Mouse (Mus musculus) limb, embryonic 12.5 days (tissue): ENCODE results near the gene Irf2bp2. TPM values are rescaled to one million over a fixed set of nuclear protein-coding genes. Genes with fewer than 3 reads are reported as not detected.
A peak's percentile ranks its signal among the peaks of the same experiment; 100 is the strongest.

Experiments used
- ATAC-seq: fragments of 200-750 bp; cut with Nextera tagmentation; 2 replicates; pipeline ENCODE4 v1.8.0; 2017; ENCODE audit warnings: low read depth, moderate TSS enrichment; ENCODE audit not compliant: insufficient number of reproducible peaks, insufficient read depth, low FRiP score, low TSS enrichment
- H3K27ac ChIP-seq: fragments of 300-500 bp; sonication (generic); 2 replicates; pipeline ENCODE4 v1.5.1; 2016; ENCODE audit warnings: mild to moderate bottlenecking, moderate library complexity
- H3K27me3 ChIP-seq: fragments of 300-500 bp; sonication (generic); 2 replicates; pipeline ENCODE4 v1.6.1; 2016; ENCODE audit warnings: mild to moderate bottlenecking, moderate library complexity
- H3K36me3 ChIP-seq: fragments of 300-500 bp; sonication (generic); 2 replicates; pipeline ENCODE4 v1.6.1; 2016; ENCODE audit warnings: mild to moderate bottlenecking, moderate library complexity
- H3K4me1 ChIP-seq: fragments of 300-500 bp; sonication (generic); replicated peaks from 2 replicates; pipeline ENCODE4 v1.6.1; 2016
- H3K4me2 ChIP-seq: fragments of 300-500 bp; sonication (generic); 2 replicates; pipeline ENCODE4 v1.6.1; 2016; ENCODE audit warnings: mild to moderate bottlenecking, moderate library complexity
- H3K4me3 ChIP-seq: fragments of 300-500 bp; sonication (generic); replicated peaks from 2 replicates; pipeline ENCODE4 v1.5.1; 2016; ENCODE audit warnings: mild to moderate bottlenecking
- H3K9ac ChIP-seq: fragments of 300-500 bp; sonication (generic); replicated peaks from 2 replicates; pipeline ENCODE4 v1.6.1; 2016; ENCODE audit warnings: mild to moderate bottlenecking, moderate library complexity
- H3K9me3 ChIP-seq: fragments of 300-500 bp; sonication (generic); 2 replicates; pipeline ENCODE4 v1.6.1; 2016; ENCODE audit warnings: mild to moderate bottlenecking, moderate library complexity
- WGBS: fragments of 180-500 bp; shearing (Covaris S2); methylation state at CpG from one replicate; pipeline ENCODE4 v1.1.7; 2016; 5-methylcytosine and 5-hydroxymethylcytosine counted together
- polyA plus RNA-seq: library from polyadenylated mRNA; unstranded; fragments of >200 nt; fragmentation: Nextera tagmentation; extraction: Ambion mirVana; gene quantifications from 2 replicates; pipeline ENCODE4 v1.2.1, GENCODE M21; 2016

Irf2bp2 gene
- polyA plus RNA-seq, 1 experiment from 2014 or later: 11.0 TPM

GRCm38 (mm10) chr8:126617665-126618064 lies 23.9 kb upstream of the Irf2bp2 start:
- H3K9me3 ChIP-seq: peaks cover 4% of the 10 kb centered on the region; the same call in 1 of the 2 replicates
- ATAC-seq: no peak
- no peak overlapping the region for H3K4me3 ChIP-seq
- no peak overlapping the region for H3K4me2 ChIP-seq
- H3K36me3 ChIP-seq: no peaks in the 10 kb centered on the region
- H3K4me1 ChIP-seq: peaks cover 26% of the 10 kb centered on the region
- WGBS: 95% methylated on average over 5 of the region's 5 CpGs
- H3K27me3 ChIP-seq: no peaks in the 10 kb centered on the region
- H3K27ac ChIP-seq: no peak overlapping the region
- H3K9ac ChIP-seq: no peak overlapping the region

GRCm38 (mm10) chr8:126616736-126617135 lies 22.9 kb upstream of the Irf2bp2 start:
- WGBS: 70% methylated on average over 5 of the region's 5 CpGs
- no peaks in the 10 kb centered on the region for H3K27me3 ChIP-seq
- no peak overlapping the region for H3K4me2 ChIP-seq
- H3K9me3 ChIP-seq: peaks cover 4% of the 10 kb centered on the region; the same call in 1 of the 2 replicates
- H3K4me1 ChIP-seq: peaks cover 30% of the 10 kb centered on the region
- H3K36me3 ChIP-seq: no peaks in the 10 kb centered on the region
- no peak overlapping the region for H3K9ac ChIP-seq
- no peak overlapping the region for H3K4me3 ChIP-seq
- peak overlapping the region; percentile 53 for H3K27ac ChIP-seq
- ATAC-seq: no peak

GRCm38 (mm10) chr8:126615765-126616164 lies 22.0 kb upstream of the Irf2bp2 start:
- Histone ChIP-seq H3K36me3 (no peaks in the 10 kb centered on the region), H3K9ac (no peak overlapping the region), H3K4me1 (peaks cover 39% of the 10 kb centered on the region), H3K9me3 (peaks cover 4% of the 10 kb centered on the region; the same call in 1 of the 2 replicates), H3K27ac (peak overlapping the region; percentile 73), H3K4me3 (no peak overlapping the region), H3K27me3 (no peaks in the 10 kb centered on the region), H3K4me2 (no peak overlapping the region)
- no peak for ATAC-seq
- WGBS: 41% methylated on average over 9 of the region's 9 CpGs

GRCm38 (mm10) chr8:126614740-126615132 lies 20.9 kb upstream of the Irf2bp2 start:
- Histone ChIP-seq H3K27ac (peak overlapping the region; percentile 73; the same call in 1 of the 2 replicates), H3K27me3 (no peaks in the 10 kb centered on the region), H3K9me3 (peaks cover 6% of the 10 kb centered on the region; the same call in 1 of the 2 replicates), H3K4me2 (no peak overlapping the region), H3K4me1 (peaks cover 40% of the 10 kb centered on the region), H3K36me3 (no peaks in the 10 kb centered on the region), H3K4me3 (no peak overlapping the region), H3K9ac (no peak overlapping the region)
- WGBS: 79% methylated on average over 5 of the region's 5 CpGs
- no peak for ATAC-seq

- Histone ChIP-seq H3K9ac (no peak overlapping the region), H3K9me3 (peaks cover 7% of the 10 kb centered on the region; the same call in 1 of the 2 replicates), H3K27ac (0 out of 2 replicates have a peak overlapping the region, but pooled peaks have one; percentile 73), H3K4me1 (peaks cover 40% of the 10 kb centered on the region), H3K27me3 (no peaks in the 10 kb centered on the region), H3K36me3 (no peaks in the 10 kb centered on the region), H3K4me3 (no peak overlapping the region), H3K4me2 (no peak overlapping the region)
- ATAC-seq: no peak
- WGBS: 89% methylated on average over 8 of the region's 8 CpGs
These were observed 20.4 kb upstream of the Irf2bp2 start for GRCm38 (mm10) chr8:126614062-126614739.

- Histone ChIP-seq H3K36me3 (no peaks in the 10 kb centered on the region), H3K4me3 (no peak overlapping the region), H3K9ac (no peak overlapping the region), H3K4me2 (no peak overlapping the region), H3K9me3 (peaks cover 7% of the 10 kb centered on the region; the same call in 1 of the 2 replicates), H3K4me1 (peaks cover 40% of the 10 kb centered on the region), H3K27ac (no peak overlapping the region), H3K27me3 (no peaks in the 10 kb centered on the region)
- ATAC-seq: no peak
- WGBS: 59% methylated on average over 5 of the region's 5 CpGs
These were observed 19.4 kb upstream of the Irf2bp2 start for GRCm38 (mm10) chr8:126613143-126613542.

GRCm38 (mm10) chr8:126612739-126613138 lies 19.0 kb upstream of the Irf2bp2 start:
- Histone ChIP-seq H3K4me3 (no peak overlapping the region), H3K4me1 (peaks cover 40% of the 10 kb centered on the region), H3K4me2 (no peak overlapping the region), H3K27ac (no peak overlapping the region), H3K9ac (no peak overlapping the region), H3K9me3 (peaks cover 7% of the 10 kb centered on the region; the same call in 1 of the 2 replicates), H3K36me3 (no peaks in the 10 kb centered on the region), H3K27me3 (no peaks in the 10 kb centered on the region)
- WGBS: 84% methylated on average over 3 of the region's 3 CpGs
- ATAC-seq: no peak

- peaks cover 36% of the 10 kb centered on the region for H3K4me1 ChIP-seq
- no peaks in the 10 kb centered on the region for H3K27me3 ChIP-seq
- H3K4me3 ChIP-seq: no peak overlapping the region
- H3K36me3 ChIP-seq: no peaks in the 10 kb centered on the region
- no peak overlapping the region for H3K9ac ChIP-seq
- 3% methylated on average over 3 of the region's 3 CpGs for WGBS
- 0 out of 2 replicates have a peak, but pooled peaks cover 2% of the 10 kb centered on the region for H3K9me3 ChIP-seq
- no peak for ATAC-seq
- peak overlapping the region; percentile 59 for H3K27ac ChIP-seq
- H3K4me2 ChIP-seq: no peak overlapping the region
These were observed 16.9 kb upstream of the Irf2bp2 start for GRCm38 (mm10) chr8:126610713-126611112.

- Histone ChIP-seq H3K9ac (no peak overlapping the region), H3K27ac (no peak overlapping the region), H3K9me3 (0 out of 2 replicates have a peak, but pooled peaks cover 2% of the 10 kb centered on the region), H3K4me1 (peaks cover 26% of the 10 kb centered on the region), H3K4me3 (no peak overlapping the region), H3K4me2 (no peak overlapping the region), H3K36me3 (no peaks in the 10 kb centered on the region), H3K27me3 (no peaks in the 10 kb centered on the region)
- 83% methylated on average over 11 of the region's 11 CpGs for WGBS
- ATAC-seq: no peak
These were observed 15.9 kb upstream of the Irf2bp2 start for GRCm38 (mm10) chr8:126609556-126610263.

GRCm38 (mm10) chr8:126603241-126603947 lies 9.6 kb upstream of the Irf2bp2 start:
- Histone ChIP-seq H3K9ac (no peak overlapping the region), H3K27ac (peak overlapping the region; percentile 90), H3K4me1 (peaks cover 34% of the 10 kb centered on the region), H3K27me3 (no peaks in the 10 kb centered on the region), H3K4me2 (no peak overlapping the region), H3K9me3 (no peaks in the 10 kb centered on the region), H3K4me3 (no peak overlapping the region), H3K36me3 (no peaks in the 10 kb centered on the region)
- WGBS: 31% methylated on average over 8 of the region's 8 CpGs
- 0 out of 2 replicates have a peak, but pooled peaks have one; percentile 32 for ATAC-seq

GRCm38 (mm10) chr8:126602641-126603040 lies 8.9 kb upstream of the Irf2bp2 start:
- Histone ChIP-seq H3K4me2 (no peak overlapping the region), H3K9ac (no peak overlapping the region), H3K4me3 (no peak overlapping the region), H3K27me3 (no peaks in the 10 kb centered on the region), H3K36me3 (no peaks in the 10 kb centered on the region), H3K4me1 (peaks cover 38% of the 10 kb centered on the region), H3K27ac (peak overlapping the region; percentile 90), H3K9me3 (no peaks in the 10 kb centered on the region)
- ATAC-seq: no peak
- 69% methylated on average over 8 of the region's 8 CpGs for WGBS
